Mouse (Mus musculus) T-cell, adult 2 months (primary cell): ENCODE data around the gene Apeh.

Experiments
- DNase-seq: peaks from one replicate; pipeline ENCODE4 v3.0.0; 2022; ENCODE audit warnings: low spot score

Apeh gene

DNA sequence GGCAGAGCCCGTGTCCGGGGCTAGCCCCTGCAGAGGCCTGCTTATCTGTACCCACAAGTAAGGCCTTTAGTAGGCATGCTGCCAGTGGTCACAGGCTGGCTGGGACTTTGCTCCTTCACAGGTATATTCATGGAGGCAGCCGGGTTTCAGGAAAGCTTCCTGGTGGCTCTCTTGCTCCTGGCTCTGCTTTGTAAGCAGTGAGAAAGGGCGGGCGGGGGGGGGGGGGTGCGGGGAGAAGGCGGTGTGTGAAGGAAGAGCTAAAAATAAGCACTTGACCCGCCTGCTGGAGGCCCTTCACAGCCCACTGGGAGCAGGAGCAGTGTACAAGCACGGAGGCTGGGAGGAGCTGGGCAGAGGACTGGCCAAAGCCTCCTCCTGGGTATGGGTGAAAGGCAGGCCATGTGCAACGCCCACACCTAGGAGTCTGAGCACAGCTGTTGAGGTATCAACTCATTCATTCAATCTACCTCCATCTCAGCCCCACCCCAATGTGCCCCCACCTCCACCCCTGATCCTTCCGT, 25.5 kb upstream of the Apeh start:
- no peak for DNase-seq

DNA sequence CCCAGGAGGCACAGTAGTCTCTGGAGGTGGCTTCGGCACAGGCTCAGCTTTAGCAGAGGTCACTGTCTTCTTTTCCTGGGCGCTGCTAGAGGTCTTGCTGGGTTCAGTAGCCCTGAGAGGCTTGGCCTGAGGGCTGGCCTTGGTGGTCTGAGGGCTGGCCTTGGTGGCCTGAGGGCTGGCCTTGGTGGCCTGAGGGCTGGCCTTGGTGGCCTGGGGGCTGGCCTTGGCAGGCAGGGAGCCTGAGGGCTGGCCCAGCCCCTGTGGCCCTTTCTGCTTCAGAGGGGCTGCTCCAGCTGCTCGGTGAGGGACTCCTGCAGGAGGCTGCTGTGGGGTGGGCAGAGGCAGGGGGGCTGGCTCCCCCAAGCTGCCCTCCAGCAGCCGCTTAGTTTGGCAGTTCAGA, 22.7 kb upstream of the Apeh start:
- DNase-seq, result no peak

DNA sequence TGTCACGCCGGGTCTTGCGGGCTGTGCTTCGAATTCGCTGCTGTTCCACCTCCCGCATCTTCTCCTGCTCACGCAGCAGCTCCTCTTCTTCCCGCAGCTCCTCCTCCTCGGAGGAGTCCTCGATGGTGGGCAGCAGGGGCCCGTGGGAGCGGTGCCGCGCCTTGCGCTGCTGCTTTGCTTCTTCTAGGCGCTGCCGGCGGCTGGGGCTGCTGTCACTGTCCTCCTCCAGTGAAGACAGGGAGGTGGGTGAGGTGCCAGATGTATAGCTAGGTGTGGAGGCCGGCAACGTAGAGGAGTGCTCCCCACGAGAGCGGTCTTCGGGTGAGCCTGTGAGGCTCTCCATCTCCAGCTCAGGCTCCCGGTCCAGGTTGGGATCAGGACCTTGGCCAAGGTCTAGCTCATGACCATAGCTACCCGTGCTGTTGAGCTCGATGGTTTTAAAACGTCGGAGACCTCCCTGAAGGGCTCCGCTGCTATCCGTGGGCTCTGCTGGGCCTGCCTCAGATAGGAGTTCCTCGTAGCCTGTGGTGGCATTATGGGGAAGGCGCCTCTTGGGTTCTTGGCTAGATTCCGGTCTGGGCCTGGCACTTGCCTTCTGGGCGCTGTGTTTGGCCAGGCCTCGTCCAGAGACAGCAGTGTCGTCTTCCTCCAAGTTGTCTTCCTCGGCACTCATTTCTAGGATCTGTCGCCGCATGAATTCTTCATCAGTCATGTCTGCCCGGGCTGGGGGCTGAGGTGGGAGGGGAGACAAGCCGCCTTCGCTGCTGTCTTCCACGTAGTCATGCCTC, 21.1 kb upstream of the Apeh start:
- no peak for DNase-seq

DNA sequence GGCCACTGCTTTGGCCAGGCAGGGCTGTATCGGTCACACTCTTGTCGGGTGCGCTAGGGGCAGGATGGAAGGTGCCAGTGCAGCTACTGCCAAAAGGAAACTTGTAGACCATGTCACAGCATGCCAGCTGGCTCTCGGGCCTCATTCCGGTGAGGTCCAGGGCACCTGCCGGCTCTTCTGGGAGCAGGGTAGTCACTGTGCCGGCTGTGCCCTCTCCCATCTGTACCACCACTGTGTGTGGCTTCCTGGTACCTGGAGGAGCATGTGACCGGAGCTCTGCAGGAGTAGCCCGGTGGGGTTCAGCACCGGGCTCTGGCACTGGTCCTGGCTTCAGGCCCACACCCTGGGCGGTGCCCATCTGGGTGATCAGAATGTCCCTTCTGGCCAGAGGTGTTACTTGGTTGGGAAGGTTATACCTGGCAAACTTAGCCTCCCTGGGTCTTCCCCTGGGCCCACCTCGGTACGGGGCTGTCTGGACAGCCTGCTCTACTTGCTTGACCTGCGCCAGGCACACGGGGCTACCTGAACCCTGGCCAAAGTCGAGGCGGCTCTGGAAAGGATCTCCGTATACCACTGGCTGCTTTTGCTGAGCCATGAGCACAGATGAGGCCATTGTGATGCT, 18.4 kb upstream of the Apeh start:
- DNase-seq, result no peak

DNA sequence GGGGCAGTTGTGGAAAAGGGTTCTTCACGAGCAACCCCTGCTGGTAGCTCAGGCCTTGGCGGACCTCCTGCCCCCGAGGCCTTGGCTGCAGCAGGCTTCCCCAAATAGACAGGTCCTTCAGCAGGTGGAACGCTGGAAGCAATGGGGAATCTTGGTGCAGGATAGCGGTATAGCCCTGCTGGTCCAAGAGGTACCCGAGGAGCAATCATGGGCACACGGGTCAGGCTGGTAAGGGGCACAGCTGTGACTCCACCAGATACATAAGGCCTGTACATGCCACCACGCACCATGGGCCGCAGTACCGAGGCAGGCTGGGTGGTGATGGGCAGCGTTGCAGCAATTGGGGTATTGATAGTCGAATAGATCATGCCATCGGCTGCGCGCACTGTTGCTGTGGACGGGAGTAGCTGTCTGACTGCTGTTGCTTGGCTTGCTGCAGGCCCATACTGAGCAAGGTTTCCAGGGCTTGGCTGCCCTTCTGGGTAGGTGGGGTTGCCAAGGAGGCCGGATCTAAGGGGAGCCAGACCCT, 17.3 kb upstream of the Apeh start:
- DNase-seq, result no peak

DNA sequence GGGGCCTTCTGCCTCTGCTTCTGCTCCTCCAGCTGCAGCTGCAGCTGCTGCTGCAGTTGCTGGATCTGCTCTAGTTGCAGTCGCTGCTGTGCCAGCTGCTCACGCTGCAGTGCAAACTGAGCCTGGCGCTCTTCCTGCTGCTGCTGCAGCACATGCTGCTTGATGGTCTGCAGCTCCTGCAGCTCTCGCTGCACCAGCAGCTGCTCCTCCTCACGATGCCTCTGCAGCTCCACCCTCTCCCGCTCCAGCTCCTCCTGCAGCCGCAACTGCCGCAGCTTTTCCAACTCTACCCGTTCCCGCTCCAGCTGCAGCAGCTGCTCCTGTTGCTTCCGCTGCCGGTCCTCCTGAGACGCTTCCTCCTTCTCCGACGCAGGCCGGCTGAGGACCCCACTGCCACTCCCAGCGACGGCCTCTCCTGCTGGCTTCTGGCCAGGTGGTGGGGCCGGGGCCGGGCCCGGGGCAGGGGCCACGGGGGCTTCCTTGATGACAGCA, 16.7 kb upstream of the Apeh start:
- DNase-seq, result no peak

DNA sequence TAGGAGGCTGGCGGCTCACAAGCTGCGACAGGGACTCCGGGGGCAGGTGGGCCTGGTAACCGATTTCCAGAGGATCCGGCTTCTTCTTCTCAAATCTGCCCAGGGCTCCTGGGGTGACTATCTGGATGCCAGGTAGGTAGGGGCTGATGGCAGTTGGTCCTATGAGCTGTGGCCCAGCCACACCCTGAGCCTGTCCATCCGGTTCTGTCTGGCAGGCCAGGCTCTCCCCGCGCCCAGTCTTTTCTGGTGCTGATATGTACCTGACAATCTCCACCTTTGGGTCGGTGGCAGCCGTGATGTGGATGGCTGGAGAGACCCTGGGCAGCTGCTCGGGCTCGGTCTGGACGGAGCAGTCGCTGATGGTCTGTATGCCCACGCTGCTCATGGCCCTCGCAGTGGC, 15.8 kb upstream of the Apeh start:
- no peak for DNase-seq

DNA sequence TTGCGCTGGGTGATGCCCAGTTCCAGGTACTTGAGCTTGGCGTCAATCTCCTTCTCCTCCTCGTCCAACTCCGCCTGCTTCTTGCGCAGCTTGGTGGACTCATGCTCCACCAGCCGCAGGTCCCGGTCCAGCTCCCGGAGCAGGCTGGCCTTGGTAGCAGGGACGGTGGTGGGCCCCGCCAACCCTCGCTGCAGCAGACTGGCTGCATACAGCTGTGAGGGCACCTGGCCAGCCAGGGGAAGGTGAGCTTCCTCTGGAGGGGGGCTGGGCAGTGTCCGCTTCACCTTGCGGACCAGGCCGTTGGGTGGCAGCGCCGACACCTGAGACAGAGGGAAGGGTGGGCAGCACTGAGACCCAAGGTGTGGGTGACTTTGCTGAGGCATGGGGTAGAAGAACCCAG, 13.5 kb upstream of the Apeh start:
- no peak for DNase-seq

DNA sequence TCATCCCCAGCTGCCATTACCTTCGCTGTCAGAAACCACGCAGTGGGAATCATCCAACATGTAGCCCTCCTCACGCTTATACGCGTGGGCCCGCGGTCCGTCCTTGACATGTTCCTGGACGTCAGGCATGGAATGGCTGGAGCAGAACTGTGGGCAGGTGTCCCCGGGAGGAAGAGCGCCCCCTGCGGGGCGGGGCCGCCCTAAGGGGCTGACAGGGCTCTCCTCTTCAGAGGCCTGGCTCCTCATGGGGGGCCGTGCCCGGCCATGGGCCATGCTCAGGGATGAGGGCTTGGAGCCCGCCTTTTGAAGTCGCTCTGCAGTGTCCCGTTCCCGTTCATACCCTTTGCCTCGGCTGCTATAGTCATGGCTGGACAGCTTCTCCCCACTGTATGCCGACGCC, 11.7 kb upstream of the Apeh start:
- DNase-seq, result no peak

DNA sequence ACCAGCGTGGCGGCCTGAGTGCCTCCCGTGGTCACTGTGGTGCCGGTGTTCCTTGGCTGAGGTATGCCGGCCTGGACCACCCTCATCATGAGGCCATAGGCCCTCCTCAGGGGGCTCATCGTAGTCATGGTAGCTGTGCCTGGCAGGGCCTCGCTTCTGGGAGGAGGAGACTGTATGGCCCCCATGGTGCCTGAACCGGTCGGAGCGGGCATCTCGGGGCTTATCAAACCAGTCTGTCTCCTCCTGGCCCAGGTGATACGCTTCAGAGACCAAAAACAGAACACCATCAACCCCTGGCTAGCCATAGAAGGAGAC, 11.1 kb upstream of the Apeh start:
- no peak for DNase-seq

DNA sequence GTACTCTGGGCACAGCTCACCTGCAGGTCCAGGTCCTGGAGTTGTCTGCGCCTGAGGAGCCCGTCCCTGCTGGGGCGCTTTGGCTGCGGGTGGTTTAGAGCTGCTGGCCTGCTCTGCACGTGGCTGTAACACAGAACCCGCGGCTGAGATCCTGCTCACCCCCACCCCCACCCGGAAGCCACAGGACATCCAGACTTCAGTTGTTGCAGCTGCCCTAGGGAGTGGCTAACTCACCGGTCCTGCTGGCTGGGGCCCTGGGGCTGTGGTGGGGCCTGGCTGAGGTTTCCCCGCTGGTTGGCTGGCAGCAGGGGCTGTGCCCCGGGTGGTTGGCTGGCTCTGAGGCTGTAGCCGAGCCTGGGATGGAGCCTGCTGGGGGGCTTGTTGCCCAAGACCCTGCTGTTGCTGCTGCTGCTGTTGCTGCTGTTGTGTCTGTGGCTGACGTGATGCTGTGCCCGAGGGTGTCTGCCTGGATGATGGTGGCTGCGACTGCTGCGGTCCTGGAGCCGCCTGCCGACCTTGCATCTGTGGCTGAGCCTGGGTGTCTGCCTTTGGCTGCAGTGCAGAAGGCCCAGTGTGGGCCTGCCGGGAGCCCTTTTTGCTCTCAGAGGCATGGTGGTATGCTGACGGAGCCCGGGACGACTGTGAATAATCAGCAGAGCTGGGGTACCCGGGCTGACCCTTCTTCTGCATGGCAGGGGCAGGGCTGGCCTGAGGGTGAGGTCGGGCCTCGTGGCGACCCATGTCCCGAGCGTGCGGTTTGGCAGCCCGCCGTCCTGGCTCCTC, 10.6 kb upstream of the Apeh start:
- DNase-seq, result no peak

DNA sequence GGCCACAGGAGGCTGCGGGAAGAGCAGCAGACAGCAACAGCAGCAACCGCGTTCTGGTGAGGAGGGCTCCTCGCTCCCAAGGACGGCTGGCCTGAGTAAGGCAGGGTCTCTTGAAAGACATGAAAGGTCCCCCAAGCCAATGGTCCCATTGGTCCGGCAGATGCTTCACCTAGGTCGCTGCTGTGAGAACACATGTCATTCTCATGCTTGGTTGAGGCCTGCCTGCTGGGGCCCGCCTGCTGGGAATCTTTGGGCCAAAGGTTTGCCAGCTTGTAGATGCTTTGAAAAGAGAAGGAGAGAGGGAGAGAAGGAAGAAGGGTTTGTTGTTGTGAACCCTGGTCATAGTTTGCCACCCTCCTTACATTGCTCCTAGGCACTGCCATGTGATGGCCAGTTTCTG, 5.2 kb upstream of the Apeh start:
- DNase-seq, result no peak

DNA sequence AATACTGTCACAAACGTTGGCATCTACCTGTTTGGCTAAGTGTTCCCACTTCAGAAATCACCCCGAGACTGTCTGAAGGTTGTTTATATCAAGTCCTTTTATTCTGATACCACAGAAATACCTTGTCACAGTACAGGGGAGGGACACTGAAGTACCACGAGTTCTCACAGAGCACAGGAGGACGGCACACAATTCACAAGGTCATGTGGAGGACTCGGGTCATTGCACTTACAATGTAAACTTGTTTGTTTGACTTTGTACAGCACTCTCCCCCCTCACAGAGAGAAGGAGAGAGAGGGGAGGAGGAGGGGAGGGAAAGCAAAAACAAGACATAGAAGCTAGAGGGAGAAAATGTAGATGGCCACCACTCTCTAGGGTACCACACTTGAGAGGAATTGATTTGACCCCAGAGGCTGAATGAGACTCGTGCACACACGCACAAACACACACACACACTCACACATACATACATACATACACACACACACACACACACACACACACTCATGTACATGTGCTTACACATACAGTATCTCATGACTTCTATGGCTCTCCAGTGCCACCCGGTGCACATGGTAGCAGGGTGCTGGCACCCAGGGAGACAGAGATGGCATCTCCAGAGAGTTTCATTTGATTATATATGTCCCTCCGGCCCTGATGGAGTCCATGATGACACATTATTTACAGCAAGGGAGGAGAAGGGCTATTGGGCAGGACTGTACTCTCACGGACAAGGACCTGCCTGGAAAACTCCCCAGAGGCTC, 1.7 kb upstream of the Apeh start:
- no peak for DNase-seq

DNA sequence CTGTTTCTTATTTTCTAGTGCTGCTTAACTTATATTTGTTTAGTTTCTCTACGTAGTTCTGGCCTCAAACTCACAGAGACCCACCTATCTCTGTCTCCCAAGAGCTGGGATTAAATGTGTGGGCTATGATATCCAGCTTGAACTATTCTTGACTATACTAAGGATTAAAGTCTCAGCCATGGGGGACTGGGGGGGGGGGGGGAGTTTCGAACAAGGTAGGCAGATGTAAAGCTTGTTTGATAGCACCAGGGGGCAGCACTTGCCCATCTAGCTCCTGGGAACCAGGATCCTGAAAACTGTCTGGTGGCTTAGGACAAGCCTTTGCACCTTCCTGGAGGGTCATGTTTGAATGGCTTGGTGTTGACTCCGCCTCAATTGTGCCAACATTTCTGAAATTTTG, 1.1 kb upstream of the Apeh start:
- peak; percentile 54 for DNase-seq

DNA sequence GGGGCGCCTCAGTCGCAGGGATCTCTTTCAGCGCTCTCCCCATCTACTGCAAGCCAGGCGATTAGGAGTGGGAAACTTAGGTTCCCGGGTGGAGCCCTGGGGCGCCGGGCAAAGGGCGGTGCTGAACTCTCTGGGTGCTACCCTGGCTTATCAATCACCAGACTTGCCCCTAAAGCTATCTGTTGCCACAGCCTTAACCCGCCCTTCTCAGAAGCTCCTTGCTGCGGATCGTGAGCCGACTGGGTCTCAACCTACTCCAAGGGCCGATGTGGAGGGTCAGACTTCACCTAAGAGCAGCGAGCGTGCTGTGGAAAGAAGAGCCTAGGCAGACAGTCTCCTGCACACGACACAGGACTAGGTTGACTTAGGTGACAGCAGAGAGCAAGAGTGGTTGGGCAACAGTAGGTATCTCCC, 599 bp upstream of the Apeh start:
- no peak for DNase-seq

DNA sequence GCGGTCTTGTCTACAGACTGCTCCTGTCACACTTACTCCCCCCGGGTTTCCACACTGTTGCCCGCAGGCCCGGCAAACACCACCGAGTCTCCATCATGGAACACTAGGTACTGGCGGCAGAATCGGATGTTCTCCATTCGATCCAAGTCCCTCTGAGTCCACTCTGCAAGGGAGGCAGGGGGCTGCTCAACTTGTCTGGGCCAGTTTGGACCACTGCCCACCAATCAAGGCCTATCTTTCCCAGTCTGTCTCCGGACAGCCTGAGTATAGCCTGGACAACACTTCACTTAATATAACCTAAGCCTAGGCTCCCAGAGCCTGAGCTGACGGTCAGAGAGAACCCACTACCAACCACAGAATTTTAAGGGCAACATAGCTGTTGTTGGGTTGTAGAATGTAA, 820 bp downstream of the Apeh start:
- no peak for DNase-seq

DNA sequence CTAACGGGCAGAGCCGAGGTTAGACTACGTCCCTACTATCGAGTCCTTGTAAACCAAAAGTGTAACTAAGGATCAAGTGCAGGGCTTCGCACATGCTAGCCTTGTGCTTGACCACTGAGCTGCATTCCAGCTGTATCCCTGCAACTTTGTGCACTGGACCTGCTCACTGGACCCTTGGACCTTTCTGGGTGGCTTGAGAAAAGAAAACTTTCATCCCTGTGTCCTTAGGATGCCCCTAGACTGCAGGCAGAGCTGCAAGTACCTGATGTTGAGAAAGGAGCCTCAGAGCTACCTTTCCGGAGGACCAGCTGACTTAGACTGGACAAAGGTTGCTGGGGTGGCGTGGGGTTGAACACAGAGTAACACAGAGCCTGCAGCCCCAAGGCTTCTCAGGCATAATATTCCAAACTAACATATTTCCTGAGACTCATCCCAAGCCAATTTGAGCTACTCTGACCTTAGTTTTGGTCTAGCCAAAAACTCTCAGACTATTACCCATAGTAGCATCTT, 3.7 kb downstream of the Apeh start:
- DNase-seq, result no peak

DNA sequence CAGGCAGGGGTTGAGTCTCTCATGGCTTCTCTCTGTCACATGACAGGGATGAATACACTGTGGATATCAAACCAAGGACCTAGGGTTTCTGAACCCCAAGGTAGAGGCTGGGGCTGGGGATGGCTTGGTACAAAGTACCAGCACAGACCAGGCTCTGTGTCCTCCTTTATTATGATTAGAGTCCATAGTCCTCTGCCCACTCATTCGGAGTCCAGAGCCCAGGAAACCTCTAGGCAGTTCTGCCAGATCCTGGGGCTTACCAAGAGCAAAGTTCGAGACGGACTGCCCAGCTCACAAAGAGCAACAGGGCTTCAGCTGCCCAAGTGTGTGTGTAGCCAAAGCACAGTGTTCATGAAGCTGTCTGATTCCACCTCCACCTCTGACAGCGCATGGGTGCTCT, 9.1 kb downstream of the Apeh start:
- no peak for DNase-seq

DNA sequence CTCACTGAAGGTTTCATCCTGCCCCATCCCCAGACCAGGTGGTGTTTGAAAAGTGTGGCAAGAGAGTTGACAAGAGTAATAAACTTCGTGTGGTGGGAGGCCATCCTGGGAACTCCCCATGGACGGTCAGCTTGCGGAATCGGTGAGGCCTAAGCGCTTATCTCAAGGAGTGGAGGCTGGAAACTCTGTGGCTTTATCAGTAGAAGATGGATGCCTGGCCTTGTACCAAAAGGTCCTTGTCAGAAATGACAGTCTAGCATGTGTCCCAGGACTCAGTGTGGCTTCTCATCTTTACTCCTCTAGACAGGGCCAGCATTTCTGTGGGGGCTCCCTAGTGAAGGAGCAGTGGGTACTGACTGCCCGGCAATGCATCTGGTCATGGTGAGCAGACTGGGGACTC, 10.8 kb downstream of the Apeh start:
- no peak for DNase-seq

DNA sequence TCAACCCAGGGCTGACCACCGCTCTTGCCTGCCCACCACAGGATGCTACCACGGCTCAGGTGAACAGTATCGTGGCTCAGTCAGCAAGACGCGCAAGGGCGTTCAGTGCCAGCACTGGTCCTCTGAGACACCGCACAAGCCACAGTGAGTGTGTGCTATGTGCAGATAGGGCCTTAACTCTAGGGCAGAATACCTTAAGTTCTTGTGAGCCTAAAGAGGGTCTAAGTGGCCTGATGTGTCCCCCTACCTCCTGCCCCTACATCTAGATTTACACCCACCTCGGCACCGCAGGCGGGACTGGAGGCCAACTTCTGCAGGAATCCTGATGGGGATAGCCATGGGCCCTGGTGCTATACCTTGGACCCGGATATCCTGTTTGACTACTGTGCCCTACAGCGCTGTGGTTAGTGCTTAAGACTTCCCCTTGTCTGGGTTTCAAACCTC, 11.4 kb downstream of the Apeh start, which contains the start of gene Rnf123:
Gene Rnf123, minus strand, starts transcription at position 359 of the 444 bp plus-strand sequence.
- peak; percentile 45 for DNase-seq

DNA sequence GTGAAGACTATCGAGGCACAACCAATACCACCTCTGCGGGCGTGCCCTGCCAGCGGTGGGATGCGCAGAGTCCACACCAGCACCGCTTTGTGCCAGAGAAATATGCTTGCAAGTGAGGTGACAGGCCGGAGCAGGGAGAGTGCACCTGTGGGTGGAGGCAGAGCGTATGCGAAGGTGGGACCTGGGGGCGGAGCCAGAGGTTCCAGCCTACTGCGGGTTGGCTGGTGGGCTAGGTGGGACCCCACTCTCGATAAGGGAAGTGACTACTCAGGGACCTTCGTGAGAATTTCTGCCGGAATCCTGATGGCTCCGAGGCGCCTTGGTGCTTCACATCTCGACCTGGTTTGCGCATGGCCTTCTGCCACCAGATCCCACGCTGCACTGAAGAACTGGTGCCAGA, 11.9 kb downstream of the Apeh start:
- no peak for DNase-seq

DNA sequence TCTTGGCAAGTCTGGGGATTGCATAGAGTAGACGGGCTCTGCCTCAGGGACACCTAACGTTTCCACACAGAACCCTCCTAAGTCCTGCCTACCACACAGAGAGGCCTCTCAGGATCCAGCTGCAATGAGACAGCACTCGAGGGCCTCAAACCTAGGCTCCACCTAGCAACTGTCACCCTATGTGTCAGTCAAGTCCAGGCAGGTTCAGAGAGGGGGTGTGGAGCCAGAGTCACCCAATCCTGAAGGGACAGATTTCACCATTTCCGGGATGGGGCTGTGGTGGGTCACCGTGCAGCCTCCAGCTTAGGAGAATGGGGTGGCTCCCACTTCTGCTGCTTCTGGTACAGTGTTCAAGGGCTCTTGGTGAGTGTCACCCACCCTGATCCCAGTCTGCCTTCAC, 14.2 kb downstream of the Apeh start, which contains the start of gene Mst1:
Gene Mst1, plus strand, starts transcription at position 269 of the 400 bp plus-strand sequence.
- DNase-seq, result no peak
